Mouse (Mus musculus) bone marrow, adult 2 months (tissue): ENCODE results near the gene Nt5m. TPM values are rescaled to one million over a fixed set of nuclear protein-coding genes. Genes with fewer than 3 reads are reported as not detected.

Source experiments
- H3K27ac ChIP-seq: fragments of 200-500 bp; 2 replicates; pipeline ENCODE4 v1.5.1; 2012; ENCODE audit warnings: low read depth, mild to moderate bottlenecking, control low read depth, inconsistent platforms, low read length; ENCODE audit not compliant: control insufficient read depth, poor library complexity, insufficient read depth
- H3K4me1 ChIP-seq: fragments of 200-500 bp; 2 replicates; pipeline ENCODE4 v1.6.1; 2011; ENCODE audit warnings: low read length; ENCODE audit not compliant: control insufficient read depth, insufficient read depth
- H3K4me3 ChIP-seq: fragments of 200-500 bp; replicated peaks from 2 replicates; pipeline ENCODE3; 2011; ENCODE audit warnings: mild to moderate bottlenecking, low read depth, low read length, control low read depth; ENCODE audit not compliant: control insufficient read depth
- CTCF ChIP-seq: fragments of 200-500 bp; IDR thresholded peaks from 2 replicates; pipeline ENCODE4 v1.5.1; 2011; ENCODE audit warnings: low read length, control low read depth; ENCODE audit not compliant: control insufficient read depth, insufficient read depth
- POLR2A ChIP-seq: fragments of 200-500 bp; IDR thresholded peaks from 2 replicates; pipeline ENCODE4 v1.6.1; 2011; ENCODE audit warnings: low read depth, mild to moderate bottlenecking, control low read depth, low read length, borderline replicate concordance; ENCODE audit not compliant: control insufficient read depth
- WGBS: fragments of 180-500 bp; shearing (Covaris S2); methylation state at CpG from one replicate; pipeline ENCODE4 v1.1.7; 2018; 5-methylcytosine and 5-hydroxymethylcytosine counted together
- polyA plus RNA-seq: library from polyadenylated mRNA; stranded (reverse); fragments of >200 nt; gene quantifications from 2 replicates; pipeline ENCODE4 v1.2.4, GENCODE M21; 2011; ENCODE audit warnings: low replicate concordance; ENCODE audit not compliant: missing spikeins, insufficient read depth, insufficient read length

Nt5m gene
- polyA plus RNA-seq, 1 experiment = 8.2 TPM

DNA sequence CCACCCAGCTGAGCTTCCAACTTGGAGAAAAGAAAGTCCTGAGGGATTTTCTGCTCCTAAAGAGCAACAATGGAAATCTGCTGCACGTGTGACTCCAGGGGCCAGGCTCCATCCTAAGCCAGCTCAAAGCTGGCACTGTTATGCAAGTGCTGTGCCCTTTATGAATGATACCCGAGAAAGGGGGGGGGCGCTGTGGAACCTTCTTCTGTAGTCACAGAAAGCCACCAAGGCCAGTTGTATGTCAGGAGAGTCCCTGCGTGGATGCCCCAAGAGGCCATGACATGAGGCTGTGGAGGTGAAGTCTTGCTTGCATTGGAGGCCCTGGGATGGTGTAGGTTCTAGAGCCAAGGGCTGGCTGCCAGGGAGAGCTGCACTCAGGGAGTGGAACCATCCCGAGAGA lies 48.9 kb downstream of the Nt5m start:
- no peak for TF ChIP-seq POLR2A
- no peak for TF ChIP-seq CTCF
- 73% methylated on average over 5 of the region's 5 CpGs for WGBS
- H3K4me1 ChIP-seq = no peaks in the 10 kb centered on the region

DNA sequence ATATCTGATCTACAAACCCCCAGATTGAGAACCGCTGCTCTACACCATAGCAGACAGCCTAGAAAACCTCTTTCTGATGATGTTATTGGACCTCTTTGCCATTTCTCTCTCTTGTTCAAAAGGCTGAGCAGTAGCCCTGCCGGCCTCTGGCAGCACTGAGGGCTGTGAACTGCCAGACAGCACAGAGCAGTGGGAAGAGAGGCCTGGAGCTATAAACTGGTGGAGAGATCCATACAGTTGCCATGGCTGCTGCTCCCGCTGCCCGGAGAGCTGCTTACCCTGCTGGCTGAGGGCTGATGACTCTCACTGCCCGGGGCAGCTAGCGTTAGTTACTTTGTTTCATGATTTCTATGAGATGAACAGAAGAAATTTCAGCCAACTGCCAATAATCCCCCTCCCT lies 52.6 kb downstream of the Nt5m start:
- H3K4me1 ChIP-seq = no peaks in the 10 kb centered on the region

More for the DNA sequence above, 48.9 kb downstream of the Nt5m start:
- Histone ChIP-seq H3K4me3 (no peak overlapping the region), H3K27ac (no peak overlapping the region)

DNA sequence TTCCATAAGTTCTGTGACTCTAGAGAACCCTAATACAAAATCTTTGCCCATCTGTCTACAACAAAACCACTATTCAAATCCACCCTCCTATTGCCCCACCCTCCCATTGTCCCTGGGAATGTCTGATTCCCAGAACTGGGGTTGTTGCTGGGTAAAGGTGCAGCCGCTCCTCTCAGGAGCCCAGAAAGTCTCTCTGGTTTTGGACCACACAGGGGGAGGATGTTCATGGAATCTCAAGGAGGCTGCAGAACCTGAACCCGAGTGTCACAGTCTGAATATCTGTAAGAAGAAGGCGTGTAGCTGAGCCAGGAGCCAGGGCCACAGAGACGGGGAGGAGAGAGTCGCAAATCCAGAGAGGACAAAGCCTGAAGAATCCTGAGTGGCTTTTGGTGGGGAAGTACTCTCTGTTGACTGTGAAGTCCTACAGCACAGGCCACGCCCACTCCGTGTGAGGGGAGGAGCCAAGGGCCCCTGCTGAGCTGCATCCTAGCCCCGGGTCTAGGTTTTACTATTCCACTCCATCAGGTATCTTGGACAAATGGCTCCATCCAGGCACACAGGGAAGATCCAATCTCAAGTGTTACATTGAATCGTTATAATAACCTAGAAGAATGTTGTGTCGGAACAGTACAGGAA lies 54.0 kb downstream of the Nt5m start:
- TF ChIP-seq CTCF (no peak), POLR2A (no peak)
- WGBS = 55% methylated on average over 10 of the region's 10 CpGs
- Histone ChIP-seq H3K27ac (no peak overlapping the region), H3K4me3 (no peak overlapping the region), H3K4me1 (no peaks in the 10 kb centered on the region)

More for the DNA sequence above, 52.6 kb downstream of the Nt5m start:
- H3K4me3 ChIP-seq = no peak overlapping the region
- WGBS = 79% methylated on average over 6 of the region's 6 CpGs
- TF ChIP-seq CTCF = no peak
- no peak for TF ChIP-seq POLR2A
- no peak overlapping the region for H3K27ac ChIP-seq

DNA sequence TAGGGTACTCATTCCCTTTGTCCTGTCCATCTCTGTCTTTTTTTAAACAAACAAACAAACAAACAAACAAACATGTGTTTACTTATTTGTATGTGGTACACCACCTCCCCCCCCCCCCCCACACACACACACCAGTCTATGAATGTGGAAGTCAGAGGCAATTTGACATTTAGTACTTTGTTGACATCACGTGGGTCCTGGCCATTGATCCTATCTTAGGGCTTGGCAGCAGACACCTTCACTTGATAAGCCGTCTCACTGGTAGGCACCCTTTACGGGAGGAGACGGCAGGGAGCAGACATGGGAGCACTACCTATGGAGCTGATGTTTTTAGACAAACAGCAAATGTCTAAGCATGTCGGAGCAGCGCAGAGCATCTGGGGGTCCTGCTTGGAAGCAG lies 55.7 kb downstream of the Nt5m start:
- no peak for TF ChIP-seq CTCF
- TF ChIP-seq POLR2A = no peak
- Histone ChIP-seq H3K4me1 (no peaks in the 10 kb centered on the region; the same call in 1 of the 2 replicates), H3K4me3 (no peak overlapping the region), H3K27ac (no peak overlapping the region)
- 72% methylated on average over 6 of the region's 6 CpGs for WGBS

DNA sequence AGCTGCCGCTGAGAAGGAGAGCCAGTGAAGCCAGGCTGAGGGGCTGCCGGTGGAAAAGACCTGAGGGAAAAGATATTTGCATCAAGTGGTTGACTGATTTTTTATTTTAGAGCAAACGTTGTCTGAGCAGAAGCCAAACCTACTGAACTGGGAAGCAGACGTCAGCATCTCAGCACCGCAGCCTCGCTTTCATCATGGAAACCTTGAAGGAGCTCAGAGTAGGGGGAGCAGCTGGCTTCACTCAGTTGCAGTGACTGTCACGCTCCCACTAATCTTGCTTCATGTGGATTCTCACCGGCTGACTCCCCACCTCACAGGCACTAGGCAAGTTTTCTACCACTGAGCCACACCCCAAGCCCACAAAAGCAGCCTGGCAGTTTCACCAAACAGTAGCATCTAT lies 56.1 kb downstream of the Nt5m start:
- 78% methylated on average over 8 of the region's 8 CpGs for WGBS
- peak overlapping the region; percentile 16; the same call in 1 of the 2 replicates for H3K27ac ChIP-seq
- no peaks in the 10 kb centered on the region; the same call in 1 of the 2 replicates for H3K4me1 ChIP-seq
- TF ChIP-seq POLR2A (no peak), CTCF (no peak)
- H3K4me3 ChIP-seq = no peak overlapping the region

DNA sequence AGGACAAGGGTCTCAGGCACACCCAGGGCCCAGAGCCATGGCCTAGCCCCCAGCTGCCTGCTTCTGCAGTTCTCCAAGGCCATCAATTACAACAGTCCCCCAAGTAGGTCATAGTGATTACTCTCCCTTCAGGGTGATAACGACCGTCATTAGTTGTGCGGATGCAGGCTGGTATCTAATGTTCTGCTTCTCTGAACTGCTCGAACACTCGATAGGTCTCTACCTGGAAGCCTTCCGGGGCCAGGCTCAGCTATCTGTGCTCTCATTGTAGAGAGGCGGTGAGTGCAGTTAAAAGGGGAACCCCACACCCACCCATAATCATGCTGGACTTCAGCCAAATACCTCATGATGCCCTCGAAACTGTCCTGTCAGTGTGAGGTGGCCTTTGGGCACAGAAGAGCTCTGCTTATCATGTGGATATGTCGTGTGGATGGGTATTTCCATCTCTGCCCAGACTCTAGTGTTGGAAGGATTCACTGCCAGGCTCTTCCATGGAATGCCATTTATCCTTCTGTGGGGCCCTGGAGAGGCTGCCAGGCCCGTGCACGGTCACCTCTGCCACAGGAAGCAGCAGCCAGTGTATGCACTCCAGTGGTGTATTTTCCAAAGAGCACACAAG lies 58.8 kb downstream of the Nt5m start:
- WGBS = 60% methylated on average over 11 of the region's 11 CpGs
- Histone ChIP-seq H3K4me1 (no peaks in the 10 kb centered on the region; the same call in none of the 2 replicates), H3K27ac (no peak overlapping the region), H3K4me3 (no peak overlapping the region)
- TF ChIP-seq POLR2A (no peak), CTCF (no peak)

DNA sequence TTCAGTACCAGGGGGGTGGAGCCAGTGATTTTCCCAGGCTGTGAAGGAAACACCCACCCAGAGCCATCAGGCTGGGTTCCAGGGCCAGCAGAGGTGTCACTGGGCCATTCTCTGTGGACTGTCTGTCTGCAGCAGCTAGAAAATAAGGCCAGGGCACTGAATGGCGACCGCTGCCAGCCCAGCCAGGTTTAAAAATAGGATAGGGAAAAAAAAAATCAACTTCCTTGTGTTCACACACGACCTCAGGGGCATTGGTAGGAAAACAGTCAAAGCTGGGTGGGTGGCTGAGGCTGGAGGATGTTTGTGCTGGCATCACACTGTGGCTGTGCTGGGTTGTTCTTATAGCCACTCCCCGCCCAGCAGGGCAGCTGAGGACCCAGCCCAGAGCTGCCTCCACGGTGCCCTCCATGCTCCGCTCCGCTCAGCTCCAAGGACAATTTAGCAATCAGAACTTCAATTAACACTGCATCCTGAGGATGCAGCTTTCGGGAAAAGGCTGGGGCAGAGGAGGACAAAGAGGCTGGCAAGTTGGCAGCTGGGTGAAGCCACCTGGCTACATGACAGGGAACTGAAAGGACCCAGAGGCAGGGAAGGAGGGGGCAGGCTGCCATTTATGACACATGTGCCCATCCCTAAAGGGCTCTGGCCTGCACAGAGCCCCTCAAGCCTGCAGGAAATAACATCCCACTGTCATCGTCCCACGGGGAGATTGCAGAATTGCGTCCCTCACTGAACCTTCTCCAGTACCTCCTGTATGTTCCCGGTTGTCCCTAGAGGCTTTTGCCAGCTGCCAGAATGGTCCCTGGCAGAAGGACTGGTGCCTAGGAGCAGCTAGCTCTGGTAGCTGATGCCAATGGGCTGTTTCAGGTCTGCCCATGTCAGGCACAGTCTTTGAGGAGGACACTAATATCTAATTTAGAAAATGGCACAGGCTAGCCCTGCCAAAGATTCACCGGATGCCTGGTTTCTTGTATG lies 60.8 kb downstream of the Nt5m start:
- Histone ChIP-seq H3K4me1 (no peaks in the 10 kb centered on the region; the same call in none of the 2 replicates), H3K27ac (peak overlapping the region; percentile 67), H3K4me3 (no peak overlapping the region)
- WGBS = 44% methylated on average over 13 of the region's 13 CpGs
- TF ChIP-seq CTCF (no peak), POLR2A (no peak)

DNA sequence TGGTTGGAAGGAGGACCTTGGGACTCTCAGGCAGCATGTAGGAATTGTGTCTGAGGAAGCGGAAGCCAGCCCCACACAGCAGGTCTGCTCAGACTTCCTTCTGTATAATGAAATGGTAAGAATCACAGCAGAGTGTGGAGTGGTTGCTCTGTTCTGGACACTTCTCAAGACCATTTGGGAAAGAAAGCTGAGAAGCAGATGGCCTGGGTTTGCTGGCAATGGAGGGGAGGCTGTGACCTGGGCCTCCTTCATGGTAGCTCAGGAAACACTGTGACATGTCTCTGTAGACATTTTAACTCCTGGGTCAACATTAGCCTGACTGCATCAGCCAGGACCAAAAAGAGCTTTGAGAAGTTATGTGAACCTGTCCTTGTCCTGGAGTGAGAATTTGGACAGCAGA lies 61.7 kb downstream of the Nt5m start:
- no peak overlapping the region for H3K4me3 ChIP-seq
- TF ChIP-seq CTCF (no peak), POLR2A (no peak)
- no peak overlapping the region for H3K27ac ChIP-seq
- H3K4me1 ChIP-seq = no peaks in the 10 kb centered on the region; the same call in none of the 2 replicates
- 60% methylated on average over 1 of the region's 1 CpGs for WGBS
